Mouse (Mus musculus) embryonic facial prominence, embryonic 13.5 days (tissue): ENCODE results near the gene Kazn. TPM values are rescaled to one million over a fixed set of nuclear protein-coding genes. Genes with fewer than 3 reads are reported as not detected.

ENCODE experiments used
- ATAC-seq: fragments of 200-750 bp; cut with Nextera tagmentation; 2 replicates; pipeline ENCODE4 v1.8.0; 2017; ENCODE audit warnings: low read depth; ENCODE audit not compliant: insufficient number of reproducible peaks, insufficient read depth, low FRiP score, low TSS enrichment
- H3K27ac ChIP-seq: fragments of 300-500 bp; sonication (generic); 2 replicates; pipeline ENCODE4 v1.5.1; 2015; ENCODE audit warnings: moderate library complexity, mild to moderate bottlenecking, inconsistent platforms
- H3K27me3 ChIP-seq: fragments of 300-500 bp; sonication (generic); 2 replicates; pipeline ENCODE4 v1.6.1; 2015; ENCODE audit warnings: mild to moderate bottlenecking, inconsistent platforms
- H3K36me3 ChIP-seq: fragments of 300-500 bp; sonication (generic); 2 replicates; pipeline ENCODE4 v1.6.1; 2015; ENCODE audit warnings: mild to moderate bottlenecking, inconsistent platforms
- H3K4me1 ChIP-seq: fragments of 300-500 bp; sonication (generic); 2 replicates; pipeline ENCODE4 v1.6.1; 2015; ENCODE audit warnings: inconsistent platforms
- H3K4me2 ChIP-seq: fragments of 300-500 bp; sonication (generic); 2 replicates; pipeline ENCODE4 v1.6.1; 2015; ENCODE audit warnings: moderate library complexity, mild to moderate bottlenecking, inconsistent platforms
- H3K4me3 ChIP-seq: fragments of 300-500 bp; sonication (generic); 2 replicates; pipeline ENCODE4 v1.5.1; 2015; ENCODE audit warnings: mild to moderate bottlenecking, inconsistent platforms
- H3K9ac ChIP-seq: fragments of 300-500 bp; sonication (generic); 2 replicates; pipeline ENCODE4 v1.6.1; 2015; ENCODE audit warnings: mild to moderate bottlenecking, inconsistent platforms
- H3K9me3 ChIP-seq: fragments of 300-500 bp; sonication (generic); 2 replicates; pipeline ENCODE4 v1.6.1; 2016; ENCODE audit warnings: inconsistent platforms
- WGBS: fragments of 180-500 bp; shearing (Covaris S2); methylation state at CpG from one replicate; pipeline ENCODE4 v1.1.7; 2015; ENCODE audit warnings: mixed read lengths; 5-methylcytosine and 5-hydroxymethylcytosine counted together
- polyA plus RNA-seq: library from polyadenylated mRNA; unstranded; fragments of >200 nt; fragmentation: Nextera tagmentation; extraction: Ambion mirVana; gene quantifications from 2 replicates; pipeline ENCODE4 v1.2.1, GENCODE M21; 2015

The Kazn gene
- polyA plus RNA-seq, 1 experiment from 2014 or later: 13.2 TPM

- H3K4me2 ChIP-seq: no peak overlapping the region
- no peak for ATAC-seq
Measured at GRCm38 (mm10) chr4:142082703-142083102, 156.5 kb downstream of the Kazn start.

DNA sequence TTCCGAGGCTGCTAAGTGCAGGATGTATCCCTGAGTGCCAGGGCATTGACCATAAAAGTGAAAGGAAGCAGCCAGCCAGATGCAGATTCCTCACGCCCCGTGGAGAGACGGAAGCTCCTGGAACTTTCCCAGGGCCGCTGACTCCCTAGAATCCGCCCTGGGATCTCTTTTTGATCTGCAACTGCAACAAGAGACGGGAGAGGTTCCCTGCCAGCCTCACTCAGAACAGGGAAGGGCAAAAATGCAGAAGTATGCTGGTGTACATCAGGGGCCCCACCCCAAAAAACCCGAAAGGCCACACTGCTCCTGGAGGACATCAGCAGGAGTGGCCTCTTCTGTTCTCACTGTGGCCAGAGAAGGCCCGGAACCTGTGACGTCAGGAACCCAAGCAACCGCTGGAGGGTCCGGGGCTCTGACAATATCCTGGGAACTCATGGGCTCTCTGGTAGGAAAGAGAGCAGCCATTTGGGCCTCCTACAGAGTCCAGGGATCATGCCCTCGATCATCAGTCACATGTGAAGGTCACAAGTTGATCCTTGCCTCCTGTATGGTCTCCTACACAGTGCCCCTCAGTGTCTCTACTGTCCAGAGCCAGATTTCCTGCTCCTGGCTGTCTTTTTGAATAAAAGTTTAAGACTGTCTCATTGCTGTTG, 157.4 kb downstream of the Kazn start:
- no peak for ATAC-seq
- H3K27me3 ChIP-seq: peaks cover 15% of the 10 kb centered on the region; the same call in 1 of the 2 replicates
- WGBS: 50% methylated on average over 13 of the region's 13 CpGs
- H3K36me3 ChIP-seq: no peaks in the 10 kb centered on the region
- no peak overlapping the region for H3K4me3 ChIP-seq
- no peak overlapping the region for H3K27ac ChIP-seq
- H3K4me1 ChIP-seq: peaks cover 62% of the 10 kb centered on the region
- no peaks in the 10 kb centered on the region for H3K9me3 ChIP-seq
- no peak overlapping the region for H3K9ac ChIP-seq
- H3K4me2 ChIP-seq: peak overlapping the region; percentile 26; the same call in 1 of the 2 replicates

More at GRCm38 (mm10) chr4:142082703-142083102, 156.5 kb downstream of the Kazn start:
- no peaks in the 10 kb centered on the region for H3K36me3 ChIP-seq
- WGBS: 66% methylated on average over 4 of the region's 4 CpGs
- H3K27ac ChIP-seq: no peak overlapping the region
- H3K4me1 ChIP-seq: peaks cover 52% of the 10 kb centered on the region
- H3K27me3 ChIP-seq: peaks cover 15% of the 10 kb centered on the region; the same call in 1 of the 2 replicates
- no peak overlapping the region for H3K9ac ChIP-seq
- H3K9me3 ChIP-seq: no peaks in the 10 kb centered on the region
- H3K4me3 ChIP-seq: no peak overlapping the region

DNA sequence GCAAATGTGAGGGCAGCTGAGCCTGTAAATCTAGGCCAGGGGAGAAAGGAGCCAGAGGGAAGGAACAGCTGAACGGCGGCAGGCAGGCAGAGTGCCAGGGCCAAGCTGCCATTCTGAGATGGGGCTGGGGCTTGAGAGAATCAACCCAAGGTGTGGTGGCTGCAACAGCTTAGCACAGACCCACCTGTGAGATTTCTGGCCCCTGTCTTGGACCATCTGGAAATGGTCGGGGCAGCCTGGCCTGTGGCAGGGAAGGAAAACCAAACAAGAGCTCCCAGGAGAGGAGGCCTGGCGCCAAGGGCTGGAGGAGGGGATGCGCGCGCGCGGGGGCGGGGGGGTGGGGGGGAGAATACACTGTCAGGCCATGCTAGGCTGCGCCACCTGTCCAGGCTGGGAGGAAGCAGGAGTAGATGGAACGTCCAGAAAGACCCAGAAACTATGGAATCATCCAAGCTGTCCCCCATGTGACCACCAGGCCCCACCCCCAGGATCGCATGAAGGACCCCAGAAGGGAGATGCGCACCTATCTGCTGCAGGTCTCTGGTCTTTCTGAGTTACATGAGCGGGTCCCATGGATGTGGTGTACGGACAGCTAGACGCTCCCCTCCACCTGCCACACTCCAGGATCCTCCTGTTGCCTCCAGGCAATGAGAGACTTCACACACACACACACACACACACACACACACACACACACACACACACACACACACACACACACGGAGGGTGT, 158.1 kb downstream of the Kazn start:
- ATAC-seq: no peak
- H3K4me1 ChIP-seq: peaks cover 63% of the 10 kb centered on the region
- no peaks in the 10 kb centered on the region for H3K9me3 ChIP-seq
- peak overlapping the region; percentile 26; the same call in 1 of the 2 replicates for H3K4me2 ChIP-seq
- peaks cover 12% of the 10 kb centered on the region; the same call in 1 of the 2 replicates for H3K27me3 ChIP-seq
- no peak overlapping the region for H3K27ac ChIP-seq
- peak overlapping the region; percentile 46; the same call in 1 of the 2 replicates for H3K9ac ChIP-seq
- no peak overlapping the region for H3K4me3 ChIP-seq
- H3K36me3 ChIP-seq: no peaks in the 10 kb centered on the region
- 33% methylated on average over 18 of the region's 18 CpGs for WGBS

GRCm38 (mm10) chr4:142080487-142080767, 158.8 kb downstream of the Kazn start:
- no peaks in the 10 kb centered on the region for H3K9me3 ChIP-seq
- peak overlapping the region; percentile 46; the same call in 1 of the 2 replicates for H3K9ac ChIP-seq
- H3K4me2 ChIP-seq: no peak overlapping the region
- H3K27ac ChIP-seq: no peak overlapping the region
- ATAC-seq: no peak
- no peak overlapping the region for H3K4me3 ChIP-seq
- H3K4me1 ChIP-seq: peaks cover 68% of the 10 kb centered on the region
- peaks cover 6% of the 10 kb centered on the region; the same call in 1 of the 2 replicates for H3K27me3 ChIP-seq
- no peaks in the 10 kb centered on the region for H3K36me3 ChIP-seq
- WGBS: 79% methylated on average over 4 of the region's 4 CpGs

DNA sequence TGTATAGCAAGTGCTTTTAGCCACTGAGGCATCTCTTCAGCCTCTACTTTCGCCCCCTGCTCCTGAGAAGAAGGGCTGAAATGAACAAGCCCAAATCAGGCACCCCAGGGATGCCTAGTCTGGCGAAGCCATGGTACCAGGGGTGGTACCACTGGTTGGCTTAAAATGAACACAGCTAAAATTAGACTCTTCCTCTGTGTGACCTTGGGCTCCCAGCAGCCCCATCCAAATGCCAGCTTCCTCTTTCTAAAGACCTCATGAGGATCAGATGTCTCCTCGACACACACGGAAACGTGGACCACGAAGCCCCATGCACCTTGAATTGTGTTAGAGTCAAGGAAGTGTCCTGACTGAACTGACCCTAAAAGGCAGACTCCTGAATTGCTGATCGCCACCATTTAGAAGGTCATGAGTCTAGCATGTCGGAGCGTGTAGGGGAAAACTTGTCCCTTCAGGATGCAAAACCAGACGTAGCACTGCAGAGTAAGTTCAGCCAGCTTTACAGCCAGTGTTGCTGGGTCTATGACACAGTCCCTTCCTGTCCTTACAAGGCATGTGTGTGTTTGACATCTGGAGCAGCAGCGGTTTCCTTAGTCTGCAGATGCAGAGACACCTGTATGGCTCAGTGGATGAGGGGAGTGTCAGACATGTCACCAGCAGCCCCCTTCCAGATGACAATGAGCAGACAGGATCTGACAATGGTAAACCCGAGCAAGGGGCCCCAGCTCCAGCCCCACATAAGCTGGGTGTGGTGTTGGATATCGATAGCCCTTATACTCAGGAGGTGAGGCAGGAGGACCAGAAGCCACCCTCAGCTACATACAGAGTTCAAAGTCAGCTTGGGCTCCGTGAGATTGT, 159.3 kb downstream of the Kazn start:
- H3K9me3 ChIP-seq: no peaks in the 10 kb centered on the region
- H3K4me1 ChIP-seq: peaks cover 68% of the 10 kb centered on the region
- H3K4me3 ChIP-seq: no peak overlapping the region
- H3K4me2 ChIP-seq: no peak overlapping the region
- no peak overlapping the region for H3K9ac ChIP-seq
- no peak for ATAC-seq
- no peaks in the 10 kb centered on the region; the same call in 1 of the 2 replicates for H3K27me3 ChIP-seq
- 66% methylated on average over 14 of the region's 14 CpGs for WGBS
- no peak overlapping the region for H3K27ac ChIP-seq
- no peaks in the 10 kb centered on the region for H3K36me3 ChIP-seq

DNA sequence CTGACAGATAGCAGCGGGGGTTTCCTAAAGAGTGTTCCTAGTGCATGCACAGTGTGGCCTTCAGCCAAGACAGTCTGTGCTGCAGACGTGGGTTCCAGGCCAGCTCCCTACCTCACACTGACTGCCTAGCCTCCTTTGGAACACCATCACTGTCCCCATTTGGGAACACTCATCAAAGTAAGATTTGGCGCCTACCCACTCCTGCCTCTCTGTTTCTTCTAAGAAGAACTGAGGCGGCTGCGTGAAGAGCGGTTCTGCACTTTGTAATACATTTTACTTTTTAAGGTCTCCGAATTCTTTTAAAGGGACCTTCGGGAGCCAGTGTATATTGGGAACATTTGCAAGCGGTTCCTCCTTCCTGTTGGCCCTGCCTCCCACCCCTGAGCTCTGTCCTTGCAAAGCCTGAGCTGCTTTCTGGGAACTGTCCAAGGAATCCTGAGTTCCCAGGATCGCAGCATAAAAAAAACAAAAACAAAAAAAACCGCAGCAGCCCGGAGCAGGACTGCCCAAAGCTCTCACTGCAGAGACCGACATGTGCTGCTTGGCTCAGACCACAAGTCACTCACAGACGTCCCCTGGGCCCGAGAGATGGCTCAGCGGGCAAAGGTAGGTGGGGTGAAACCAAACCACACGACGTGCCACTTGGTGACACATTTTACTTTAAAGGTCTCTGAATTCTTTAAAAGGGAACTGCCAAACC, 161.5 kb downstream of the Kazn start:
- no peaks in the 10 kb centered on the region for H3K36me3 ChIP-seq
- ATAC-seq: no peak
- H3K4me1 ChIP-seq: peaks cover 68% of the 10 kb centered on the region
- H3K4me2 ChIP-seq: peak overlapping the region; percentile 43
- 0 out of 2 replicates have a peak overlapping the region, but pooled peaks have one; percentile 21 for H3K9ac ChIP-seq
- peak overlapping the region; percentile 44; the same call in 1 of the 2 replicates for H3K27ac ChIP-seq
- no peaks in the 10 kb centered on the region; the same call in 1 of the 2 replicates for H3K27me3 ChIP-seq
- WGBS: 20% methylated on average over 18 of the region's 18 CpGs
- H3K4me3 ChIP-seq: no peak overlapping the region; the same call in 1 of the 2 replicates
- H3K9me3 ChIP-seq: no peaks in the 10 kb centered on the region

DNA sequence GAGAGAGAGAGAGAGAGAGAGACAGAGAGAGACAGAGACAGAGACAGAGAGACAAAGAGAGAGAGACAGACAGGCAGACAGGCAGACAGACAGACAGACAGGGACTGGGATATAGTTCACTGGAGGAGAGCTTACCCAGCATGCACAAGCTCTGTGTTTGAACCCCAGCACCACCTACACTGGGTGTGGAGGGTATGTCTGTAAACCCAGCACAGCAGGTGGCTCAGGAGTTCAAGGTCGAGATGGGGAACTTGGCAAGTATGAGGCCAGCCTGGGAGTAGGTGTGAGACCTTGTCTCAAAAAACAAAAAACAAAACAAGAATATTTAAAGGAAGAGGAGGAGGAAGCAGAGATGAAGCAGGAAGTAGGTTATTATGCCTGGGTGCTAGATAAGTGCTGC, 162.3 kb downstream of the Kazn start:
- no peak overlapping the region for H3K27ac ChIP-seq
- no peaks in the 10 kb centered on the region; the same call in 1 of the 2 replicates for H3K27me3 ChIP-seq
- 58% methylated on average over 1 of the region's 1 CpGs for WGBS
- ATAC-seq: no peak
- no peak overlapping the region for H3K4me2 ChIP-seq
- H3K4me3 ChIP-seq: no peak overlapping the region
- H3K9me3 ChIP-seq: no peaks in the 10 kb centered on the region
- no peaks in the 10 kb centered on the region for H3K36me3 ChIP-seq
- peaks cover 69% of the 10 kb centered on the region for H3K4me1 ChIP-seq
- H3K9ac ChIP-seq: no peak overlapping the region

GRCm38 (mm10) chr4:142075931-142076330, 163.3 kb downstream of the Kazn start:
- no peak overlapping the region for H3K4me3 ChIP-seq
- H3K4me2 ChIP-seq: no peak overlapping the region
- no peaks in the 10 kb centered on the region for H3K27me3 ChIP-seq
- no peaks in the 10 kb centered on the region for H3K9me3 ChIP-seq
- H3K9ac ChIP-seq: no peak overlapping the region
- peaks cover 69% of the 10 kb centered on the region for H3K4me1 ChIP-seq
- no peak overlapping the region for H3K27ac ChIP-seq
- H3K36me3 ChIP-seq: no peaks in the 10 kb centered on the region
- no peak for ATAC-seq
- 74% methylated on average over 11 of the region's 11 CpGs for WGBS

DNA sequence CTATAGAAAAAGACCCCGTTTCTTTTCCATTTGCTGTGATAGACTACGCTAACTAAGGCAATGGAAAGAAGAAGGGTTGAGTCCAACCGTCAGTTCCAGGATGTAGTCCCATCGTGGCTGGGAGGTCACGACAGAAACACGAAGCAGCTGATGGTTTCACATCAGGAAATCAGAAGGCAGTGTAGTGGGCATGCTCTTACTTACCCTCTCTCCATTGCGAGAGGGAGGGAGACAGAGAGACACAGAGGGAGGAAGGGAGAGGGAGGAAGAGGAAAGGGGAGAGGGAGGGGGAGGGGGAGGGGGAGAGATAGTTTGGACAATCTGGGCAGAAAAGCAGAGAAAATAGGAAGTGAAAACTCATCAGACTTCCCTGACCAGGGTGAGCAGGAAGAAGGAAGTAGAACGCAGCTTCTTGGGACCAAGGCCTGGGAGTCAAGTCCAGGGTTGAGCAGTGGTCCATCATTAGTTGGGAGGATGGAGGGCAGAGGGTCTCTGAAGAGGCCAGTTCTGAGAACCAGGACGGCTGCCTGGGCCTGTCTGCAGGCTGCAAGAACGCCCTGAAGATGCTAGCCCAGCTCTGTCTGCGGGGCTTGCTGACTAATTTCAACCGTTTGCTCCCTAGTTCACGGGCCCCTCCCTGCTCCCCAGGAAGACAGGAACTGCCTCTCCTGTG, 165.0 kb downstream of the Kazn start:
- Histone ChIP-seq H3K36me3 (no peaks in the 10 kb centered on the region), H3K27ac (no peak overlapping the region), H3K4me3 (no peak overlapping the region), H3K9ac (no peak overlapping the region), H3K4me1 (peaks cover 68% of the 10 kb centered on the region), H3K9me3 (no peaks in the 10 kb centered on the region), H3K4me2 (no peak overlapping the region), H3K27me3 (no peaks in the 10 kb centered on the region)
- ATAC-seq: no peak
- 53% methylated on average over 13 of the region's 13 CpGs for WGBS

- no peaks in the 10 kb centered on the region for H3K9me3 ChIP-seq
- ATAC-seq: no peak
- H3K27ac ChIP-seq: peak overlapping the region; percentile 55; the same call in 1 of the 2 replicates
- 7% methylated on average over 18 of the region's 18 CpGs for WGBS
- H3K4me1 ChIP-seq: peaks cover 63% of the 10 kb centered on the region
- H3K4me2 ChIP-seq: peak overlapping the region; percentile 36
- no peaks in the 10 kb centered on the region for H3K36me3 ChIP-seq
- no peak overlapping the region for H3K9ac ChIP-seq
- peaks cover 4% of the 10 kb centered on the region; the same call in 1 of the 2 replicates for H3K27me3 ChIP-seq
- no peak overlapping the region for H3K4me3 ChIP-seq
Measured at GRCm38 (mm10) chr4:142071243-142071991, 167.8 kb downstream of the Kazn start.
